Mouse (Mus musculus) midbrain, embryonic 15.5 days (tissue): ENCODE measurements at regions not wholly inside any gene's neighbourhood (a gene's known extent, or its start where the extent isn't known, plus 50 kb on each side); places are given as distances from the start of the nearest gene placed in this dataset.

Source experiments
- ATAC-seq: fragments of 200-750 bp; cut with Nextera tagmentation; replicated peaks from 2 replicates; pipeline ENCODE4 v1.8.0; 2017; ENCODE audit warnings: moderate TSS enrichment
- H3K27ac ChIP-seq: fragments of 300-500 bp; sonication (generic); 2 replicates; pipeline ENCODE4 v1.5.1; 2015; ENCODE audit warnings: mild to moderate bottlenecking, inconsistent platforms
- H3K27me3 ChIP-seq: fragments of 300-500 bp; sonication (generic); replicated peaks from 2 replicates; pipeline ENCODE4 v1.6.1; 2015; ENCODE audit warnings: inconsistent platforms
- H3K36me3 ChIP-seq: fragments of 300-500 bp; sonication (generic); replicated peaks from 2 replicates; pipeline ENCODE4 v1.6.1; 2015; ENCODE audit warnings: inconsistent platforms
- H3K4me1 ChIP-seq: fragments of 300-500 bp; sonication (generic); 2 replicates; pipeline ENCODE4 v1.6.1; 2015; ENCODE audit warnings: inconsistent platforms
- H3K4me2 ChIP-seq: fragments of 300-500 bp; sonication (generic); 2 replicates; pipeline ENCODE4 v1.6.1; 2015; ENCODE audit warnings: inconsistent platforms, mild to moderate bottlenecking, moderate library complexity
- H3K4me3 ChIP-seq: fragments of 300-500 bp; sonication (generic); 2 replicates; pipeline ENCODE4 v1.5.1; 2015; ENCODE audit warnings: mild to moderate bottlenecking, inconsistent platforms
- H3K9ac ChIP-seq: fragments of 300-500 bp; sonication (generic); 2 replicates; pipeline ENCODE4 v1.6.1; 2015; ENCODE audit warnings: mild to moderate bottlenecking, inconsistent platforms
- H3K9me3 ChIP-seq: fragments of 300-500 bp; sonication (generic); 2 replicates; pipeline ENCODE4 v1.6.1; 2016; ENCODE audit warnings: inconsistent platforms
- WGBS: fragments of 180-500 bp; shearing (Covaris S2); methylation state at CpG from one replicate; pipeline ENCODE4 v1.1.7; 2015; ENCODE audit warnings: mixed read lengths; 5-methylcytosine and 5-hydroxymethylcytosine counted together

DNA sequence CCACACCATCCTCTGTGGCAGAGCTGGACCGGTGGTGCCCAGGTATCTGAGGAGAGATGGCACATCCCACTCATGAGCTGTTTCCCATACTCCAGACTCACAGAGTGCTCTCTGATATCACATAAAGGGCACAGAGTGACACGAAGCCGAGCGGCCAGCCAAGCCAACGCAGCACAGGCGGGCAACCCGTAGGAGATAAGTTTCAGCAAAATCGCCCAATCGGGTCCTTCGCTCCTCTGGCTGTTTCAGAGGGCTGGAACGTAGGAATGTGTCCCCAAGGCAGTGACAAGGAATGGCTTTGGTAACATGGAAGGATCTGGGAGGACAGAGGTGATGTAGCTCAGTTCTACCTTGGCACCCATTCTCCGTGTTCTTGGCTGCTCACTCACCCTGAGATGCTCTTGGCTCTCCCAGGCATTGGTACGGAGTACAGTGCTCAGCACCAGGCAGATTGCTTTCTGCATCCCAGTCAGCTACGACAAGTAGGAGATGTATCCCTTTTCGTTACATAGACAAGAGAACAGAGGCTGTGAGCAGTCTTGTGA lies 56.4 kb upstream of the Ppara start:
- 85% methylated on average over 15 of the region's 15 CpGs for WGBS
- Histone ChIP-seq H3K4me2 (peak overlapping the region; percentile 37), H3K27me3 (peaks cover 7% of the 10 kb centered on the region; the same call in 1 of the 2 replicates), H3K9me3 (no peaks in the 10 kb centered on the region), H3K36me3 (0 out of 2 replicates have a peak, but pooled peaks cover 3% of the 10 kb centered on the region), H3K4me3 (peak overlapping the region; percentile 12), H3K9ac (no peak overlapping the region; the same call in 1 of the 2 replicates), H3K27ac (peak overlapping the region; percentile 74), H3K4me1 (peaks cover 63% of the 10 kb centered on the region)
- ATAC-seq = no peak; the same call in 1 of the 2 replicates

DNA sequence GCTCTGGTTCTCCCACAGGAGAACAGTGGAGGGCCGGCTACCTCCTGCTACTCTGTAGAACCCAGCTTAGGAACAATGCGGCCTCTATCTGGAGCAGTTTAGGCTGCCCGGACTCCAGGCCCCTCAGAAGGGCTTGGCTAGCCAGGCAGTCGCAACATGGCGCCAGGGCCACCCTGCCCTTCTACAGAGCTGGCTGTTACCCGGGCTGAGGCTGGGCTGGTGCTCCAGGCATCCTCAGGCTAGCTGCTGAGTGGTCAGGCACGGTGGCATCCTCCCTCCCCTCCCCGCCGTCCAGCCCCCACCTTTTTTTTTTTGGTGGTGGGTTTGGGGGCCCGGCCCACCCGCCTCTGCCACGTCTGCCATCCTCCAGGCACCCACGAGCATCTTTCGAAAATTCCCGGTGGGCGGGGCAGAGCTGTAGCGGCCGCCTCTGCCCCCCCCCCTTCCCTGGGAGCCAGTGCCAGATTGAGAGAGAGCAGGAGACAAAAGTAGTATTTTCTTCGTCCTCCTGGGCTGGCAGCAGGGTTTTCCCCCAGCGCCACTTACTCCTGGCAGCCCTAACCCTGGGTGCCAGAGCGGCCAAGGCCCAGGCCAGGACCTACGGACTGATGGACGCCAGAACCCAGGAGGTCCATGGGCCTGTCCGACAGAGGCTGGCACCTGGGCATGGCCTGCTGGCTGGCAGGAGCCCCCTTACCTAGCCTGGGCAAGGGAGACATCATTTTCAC lies 55.6 kb upstream of the Ppara start:
- Histone ChIP-seq H3K9me3 (no peaks in the 10 kb centered on the region), H3K4me1 (peaks cover 58% of the 10 kb centered on the region), H3K4me3 (peak overlapping the region; percentile 23)

DNA sequence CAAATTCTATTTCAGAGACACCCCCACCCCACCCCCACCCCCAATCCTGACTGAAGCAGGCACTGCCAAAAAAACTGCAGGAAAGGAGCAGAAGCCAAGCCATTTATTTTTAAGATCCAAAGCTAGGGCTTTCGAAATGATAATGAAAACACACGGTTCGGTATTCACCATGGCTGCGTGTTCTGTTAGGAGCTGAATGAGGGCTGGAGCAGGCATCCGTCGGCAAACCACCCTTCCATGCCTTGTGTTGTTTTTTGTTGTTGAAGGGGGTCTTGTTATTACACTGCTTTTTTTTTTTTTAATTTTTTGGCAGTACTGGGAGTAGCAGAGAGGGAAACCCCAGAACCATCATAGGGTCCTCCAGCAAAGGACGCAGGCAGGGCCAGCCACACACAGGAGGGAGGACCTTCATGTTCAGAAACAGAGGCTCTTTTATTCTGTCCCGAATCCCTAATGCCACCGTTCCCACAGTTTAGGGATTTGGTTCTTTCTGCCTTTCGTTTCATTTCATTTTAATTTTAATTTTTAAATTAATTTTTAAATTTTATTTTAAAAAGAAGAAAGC lies 54.8 kb upstream of the Ppara start:
- H3K27ac ChIP-seq = peak overlapping the region; percentile 74
- peak overlapping the region; percentile 37 for H3K4me2 ChIP-seq
- H3K4me1 ChIP-seq = peaks cover 56% of the 10 kb centered on the region
- no peak for ATAC-seq
- no peaks in the 10 kb centered on the region for H3K9me3 ChIP-seq
- 53% methylated on average over 10 of the region's 10 CpGs for WGBS
- H3K4me3 ChIP-seq = peak overlapping the region; percentile 23
- H3K36me3 ChIP-seq = 0 out of 2 replicates have a peak, but pooled peaks cover 14% of the 10 kb centered on the region
- H3K9ac ChIP-seq = 0 out of 2 replicates have a peak overlapping the region, but pooled peaks have one; percentile 7
- H3K27me3 ChIP-seq = no peaks in the 10 kb centered on the region

More for the DNA sequence above, 55.6 kb upstream of the Ppara start:
- 0 out of 2 replicates have a peak, but pooled peaks cover 9% of the 10 kb centered on the region for H3K36me3 ChIP-seq
- peaks cover 3% of the 10 kb centered on the region; the same call in 1 of the 2 replicates for H3K27me3 ChIP-seq
- H3K9ac ChIP-seq = peak overlapping the region; percentile 21; the same call in 1 of the 2 replicates
- H3K4me2 ChIP-seq = peak overlapping the region; percentile 37
- H3K27ac ChIP-seq = peak overlapping the region; percentile 74
- ATAC-seq = peak; percentile 65
- 65% methylated on average over 24 of the region's 24 CpGs for WGBS

DNA sequence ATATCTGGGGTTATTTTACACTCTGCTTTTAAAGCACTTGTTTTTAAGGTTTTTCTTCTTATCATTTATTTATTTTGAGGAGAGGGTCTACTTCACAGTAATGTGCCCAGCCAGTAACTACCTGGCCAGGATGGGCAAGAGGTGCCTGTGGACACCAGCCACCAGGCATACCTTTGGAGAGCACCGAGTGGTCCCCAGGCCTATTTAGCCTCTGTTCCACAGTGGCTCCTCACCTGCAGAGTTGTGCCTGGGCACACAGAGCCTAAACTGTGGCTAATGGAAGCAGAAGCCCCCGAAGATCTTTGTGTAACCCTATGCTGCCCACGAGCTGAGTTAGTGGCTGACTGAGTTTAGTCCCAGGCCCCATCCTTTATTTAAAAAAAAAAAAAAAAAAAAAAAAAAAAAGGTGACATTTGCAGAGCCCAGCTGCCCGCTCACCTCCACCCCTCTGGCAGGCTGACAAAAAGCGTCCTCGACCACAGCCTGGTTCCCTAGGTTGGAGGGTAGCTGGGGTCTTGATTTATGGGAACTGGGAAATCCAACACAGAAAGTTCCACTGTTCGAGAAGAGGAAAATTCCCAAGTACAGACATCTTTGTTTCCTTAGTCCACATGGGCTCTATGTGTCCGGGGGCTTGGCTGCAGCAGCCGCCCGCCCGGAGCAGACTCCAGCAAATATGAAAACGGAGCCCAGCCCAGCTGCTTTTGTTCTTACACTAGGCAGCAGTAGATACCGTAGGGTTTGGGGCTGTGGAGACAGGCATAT lies 54.1 kb upstream of the Ppara start:
- no peaks in the 10 kb centered on the region for H3K27me3 ChIP-seq
- 0 out of 2 replicates have a peak, but pooled peaks cover 14% of the 10 kb centered on the region for H3K36me3 ChIP-seq
- ATAC-seq = no peak
- peak overlapping the region; percentile 37 for H3K4me2 ChIP-seq
- H3K27ac ChIP-seq = peak overlapping the region; percentile 74
- H3K9me3 ChIP-seq = no peaks in the 10 kb centered on the region
- 38% methylated on average over 13 of the region's 13 CpGs for WGBS
- peak overlapping the region; percentile 27 for H3K4me3 ChIP-seq
- H3K4me1 ChIP-seq = peaks cover 56% of the 10 kb centered on the region
- 0 out of 2 replicates have a peak overlapping the region, but pooled peaks have one; percentile 2 for H3K9ac ChIP-seq

DNA sequence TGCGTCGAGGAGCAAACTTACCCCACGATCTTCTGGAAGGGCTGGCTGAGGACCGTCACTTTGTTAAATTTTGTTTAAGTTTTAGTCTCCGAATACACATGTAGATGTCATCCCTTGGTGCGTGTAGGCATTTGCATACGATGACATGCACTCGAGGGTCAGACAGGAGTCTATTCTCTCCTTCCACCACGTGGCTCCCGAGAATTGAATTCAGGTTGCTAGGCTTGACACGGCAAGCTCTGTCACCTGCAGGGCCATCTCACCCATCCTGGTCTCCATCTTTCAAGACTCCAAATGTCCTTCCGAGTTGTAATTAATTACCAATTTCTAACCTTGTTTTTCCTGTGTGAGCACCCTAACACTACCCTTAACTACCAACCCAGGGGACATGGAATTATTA lies 52.7 kb upstream of the Ppara start:
- no peaks in the 10 kb centered on the region for H3K9me3 ChIP-seq
- no peak overlapping the region for H3K27ac ChIP-seq
- 0 out of 2 replicates have a peak, but pooled peaks cover 14% of the 10 kb centered on the region for H3K36me3 ChIP-seq
- peak overlapping the region; percentile 12; the same call in 1 of the 2 replicates for H3K4me2 ChIP-seq
- peaks cover 58% of the 10 kb centered on the region for H3K4me1 ChIP-seq
- H3K27me3 ChIP-seq = no peaks in the 10 kb centered on the region
- no peak overlapping the region for H3K9ac ChIP-seq
- ATAC-seq = no peak
- WGBS = 77% methylated on average over 12 of the region's 12 CpGs
- no peak overlapping the region for H3K4me3 ChIP-seq

DNA sequence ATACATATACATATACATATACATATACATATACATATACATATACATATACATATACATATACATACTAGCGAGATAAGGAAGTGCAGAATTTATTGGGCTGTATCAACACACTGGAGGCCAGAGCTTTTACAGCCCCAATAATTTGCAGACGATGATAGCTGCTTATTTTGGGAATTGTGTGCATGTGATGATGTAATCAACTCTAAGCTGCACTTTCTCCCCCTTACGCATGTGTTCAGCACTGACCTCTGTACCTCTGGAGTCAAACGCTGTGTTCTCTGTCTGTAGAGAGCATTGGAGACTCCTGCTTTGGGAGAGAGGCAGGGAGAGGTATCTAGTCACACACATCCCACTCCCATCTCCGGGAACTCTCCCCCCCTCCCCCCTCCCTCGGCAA lies 52.0 kb upstream of the Ppara start:
- 0 out of 2 replicates have a peak, but pooled peaks cover 14% of the 10 kb centered on the region for H3K36me3 ChIP-seq
- H3K4me1 ChIP-seq = peaks cover 58% of the 10 kb centered on the region
- H3K9me3 ChIP-seq = no peaks in the 10 kb centered on the region
- 79% methylated on average over 6 of the region's 6 CpGs for WGBS
- ATAC-seq = no peak
- no peak overlapping the region for H3K27ac ChIP-seq
- H3K4me3 ChIP-seq = no peak overlapping the region
- H3K4me2 ChIP-seq = no peak overlapping the region
- H3K9ac ChIP-seq = no peak overlapping the region
- H3K27me3 ChIP-seq = no peaks in the 10 kb centered on the region

DNA sequence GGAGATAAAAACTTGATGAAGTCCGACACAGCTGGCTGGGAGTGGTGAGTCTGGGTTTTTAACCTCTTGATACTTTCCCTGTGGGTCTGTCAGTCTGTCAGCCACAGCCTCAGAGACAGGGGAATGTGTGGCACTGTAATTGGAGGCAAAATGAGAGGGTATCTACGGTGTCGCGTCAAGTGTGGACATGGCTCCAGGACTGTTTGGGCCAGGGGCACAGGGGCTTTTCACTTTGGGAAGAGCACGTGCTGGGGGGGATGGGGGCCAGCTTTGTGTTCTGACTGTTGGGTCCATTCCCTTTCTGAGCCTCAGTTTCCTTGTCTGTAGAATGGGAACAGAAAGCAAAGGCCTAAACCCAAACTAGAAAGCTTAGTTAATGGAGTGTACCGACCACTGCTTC lies 51.5 kb upstream of the Ppara start:
- WGBS = 91% methylated on average over 6 of the region's 6 CpGs
- H3K27me3 ChIP-seq = no peaks in the 10 kb centered on the region
- no peak overlapping the region for H3K4me3 ChIP-seq
- H3K9me3 ChIP-seq = no peaks in the 10 kb centered on the region
- H3K9ac ChIP-seq = no peak overlapping the region
- H3K27ac ChIP-seq = no peak overlapping the region
- H3K4me1 ChIP-seq = peaks cover 58% of the 10 kb centered on the region
- H3K36me3 ChIP-seq = 0 out of 2 replicates have a peak, but pooled peaks cover 14% of the 10 kb centered on the region
- no peak overlapping the region for H3K4me2 ChIP-seq
- ATAC-seq = no peak

DNA sequence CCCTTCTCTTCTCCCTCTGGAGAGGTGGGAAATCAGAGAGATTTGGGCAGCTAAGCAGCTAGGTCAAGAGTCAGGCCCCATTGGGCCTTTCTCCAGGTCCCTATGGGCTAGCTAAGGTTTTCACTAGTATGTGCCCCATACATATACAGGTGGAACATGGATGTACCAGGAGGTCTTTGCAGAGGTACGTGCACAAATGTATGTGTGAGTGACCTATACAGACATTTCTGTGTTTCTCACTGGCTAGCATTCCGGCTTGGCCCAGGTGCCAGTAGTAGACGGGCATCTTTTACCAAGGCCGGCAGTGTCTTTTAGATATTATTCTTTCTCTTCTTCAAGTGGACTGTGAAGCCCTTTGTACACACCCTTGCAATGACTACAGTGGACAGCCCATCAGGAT lies 51.1 kb upstream of the Ppara start:
- Histone ChIP-seq H3K9ac (no peak overlapping the region), H3K4me1 (peaks cover 58% of the 10 kb centered on the region), H3K4me3 (no peak overlapping the region), H3K4me2 (no peak overlapping the region), H3K27me3 (no peaks in the 10 kb centered on the region), H3K36me3 (0 out of 2 replicates have a peak, but pooled peaks cover 14% of the 10 kb centered on the region), H3K9me3 (no peaks in the 10 kb centered on the region), H3K27ac (no peak overlapping the region)
- no peak for ATAC-seq
- 95% methylated on average over 4 of the region's 4 CpGs for WGBS

DNA sequence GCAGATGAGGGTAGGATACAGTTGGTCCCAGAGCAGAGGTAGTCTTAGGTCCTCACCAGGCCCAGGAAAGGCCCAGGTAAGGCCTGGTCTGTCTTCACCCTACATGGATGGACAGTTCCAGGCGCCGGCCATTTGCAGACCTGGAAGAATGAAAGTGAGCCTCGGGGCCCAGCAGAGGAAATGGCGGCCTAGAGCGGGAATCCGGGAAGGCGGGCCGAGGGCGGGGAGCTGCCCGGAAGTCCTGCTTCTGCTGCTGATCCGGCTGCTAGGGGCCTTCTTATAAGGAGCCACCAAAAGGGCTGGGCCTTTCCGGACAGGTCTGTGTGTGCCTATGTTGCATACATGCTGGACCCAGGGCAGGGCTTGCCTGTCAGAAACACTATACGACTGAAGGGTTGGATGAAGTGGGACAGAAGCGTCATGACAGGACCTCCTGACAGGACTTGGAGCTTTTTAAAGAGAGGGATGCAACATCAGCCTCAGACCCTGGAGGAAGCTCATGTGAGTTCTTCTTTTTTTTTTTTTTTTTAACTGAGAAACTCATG lies 50.5 kb upstream of the Ppara start:
- 0 out of 2 replicates have a peak, but pooled peaks cover 14% of the 10 kb centered on the region for H3K36me3 ChIP-seq
- H3K27ac ChIP-seq = no peak overlapping the region
- no peak for ATAC-seq
- peaks cover 60% of the 10 kb centered on the region for H3K4me1 ChIP-seq
- H3K4me3 ChIP-seq = no peak overlapping the region
- no peaks in the 10 kb centered on the region for H3K27me3 ChIP-seq
- H3K4me2 ChIP-seq = no peak overlapping the region
- WGBS = 86% methylated on average over 14 of the region's 14 CpGs
- H3K9ac ChIP-seq = no peak overlapping the region
- no peaks in the 10 kb centered on the region for H3K9me3 ChIP-seq

DNA sequence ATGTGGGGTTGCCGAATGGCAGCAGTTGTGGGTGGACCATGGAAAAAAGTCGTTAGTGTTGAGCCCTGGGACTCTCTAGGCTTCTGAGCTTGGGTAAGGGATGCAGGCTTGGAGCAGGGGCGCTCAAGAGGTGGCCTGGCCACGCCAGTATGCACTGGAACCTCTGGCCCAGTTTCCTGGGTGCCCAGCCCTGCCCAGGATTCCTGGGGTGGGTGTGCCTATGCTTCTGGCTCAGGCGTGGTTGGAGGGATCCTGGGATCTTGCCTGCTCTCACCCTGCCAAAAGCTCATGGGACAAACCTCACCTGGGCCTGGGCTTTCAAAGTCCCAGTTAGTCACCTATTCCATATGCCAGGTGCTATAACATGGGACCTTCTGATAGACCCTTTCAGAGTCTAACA lies 49.9 kb upstream of the Ppara start:
- H3K27me3 ChIP-seq = no peaks in the 10 kb centered on the region
- H3K4me2 ChIP-seq = no peak overlapping the region
- ATAC-seq = no peak
- WGBS = 72% methylated on average over 5 of the region's 5 CpGs
- no peaks in the 10 kb centered on the region for H3K9me3 ChIP-seq
- H3K36me3 ChIP-seq = 0 out of 2 replicates have a peak, but pooled peaks cover 14% of the 10 kb centered on the region
- H3K4me3 ChIP-seq = no peak overlapping the region
- peaks cover 58% of the 10 kb centered on the region for H3K4me1 ChIP-seq
- H3K9ac ChIP-seq = no peak overlapping the region
- no peak overlapping the region for H3K27ac ChIP-seq
